Mouse (Mus musculus) lung, adult 18-20 months (tissue): ENCODE results near the gene Clic3.

Experiments
- DNase-seq, 2 experiments: peaks; one replicate each; pipeline ENCODE4 v3.0.0; 2022; ENCODE audit warnings: mixed read lengths in 2 of 2

Clic3 gene

DNA sequence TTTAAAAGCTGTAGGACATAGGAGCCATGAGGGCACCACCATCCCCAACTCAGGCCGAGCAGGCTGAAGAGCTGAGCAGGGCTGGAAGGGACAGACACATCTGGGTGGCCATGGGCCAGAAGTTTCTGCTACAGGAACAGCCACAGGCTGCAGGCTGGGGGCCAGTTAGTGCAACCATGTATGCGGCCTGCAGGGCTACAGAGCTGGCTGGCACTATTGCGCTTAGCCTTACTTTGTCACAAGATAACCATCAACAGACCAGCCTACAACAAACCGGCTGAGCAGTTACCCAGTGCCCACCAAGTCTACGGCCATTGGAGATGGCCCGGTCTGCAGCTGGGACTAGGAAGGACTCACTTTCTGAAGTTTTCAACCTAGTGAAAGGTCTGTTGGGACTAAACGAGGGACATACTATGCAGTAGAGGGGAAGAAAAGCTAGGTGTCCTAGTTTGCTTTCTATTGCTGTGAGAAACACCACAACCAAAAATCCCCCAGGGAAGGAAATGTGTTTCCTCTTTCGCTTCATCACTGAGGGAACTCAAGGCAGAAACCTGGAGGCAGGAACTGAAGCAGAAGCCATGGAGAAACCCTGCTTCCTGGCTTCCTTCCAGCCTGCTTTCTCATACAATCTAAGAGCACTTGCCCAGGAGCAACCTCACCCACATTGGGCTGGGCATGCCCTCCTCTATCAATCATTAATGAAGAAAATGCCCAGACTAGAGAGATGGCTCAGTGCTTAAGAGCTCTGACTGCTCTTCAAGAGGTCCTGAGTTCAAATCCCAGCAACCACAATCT lies 5.6 kb upstream of the Clic3 start:
- DNase-seq = peak in 1 of 2 experiments; percentile 36

DNA sequence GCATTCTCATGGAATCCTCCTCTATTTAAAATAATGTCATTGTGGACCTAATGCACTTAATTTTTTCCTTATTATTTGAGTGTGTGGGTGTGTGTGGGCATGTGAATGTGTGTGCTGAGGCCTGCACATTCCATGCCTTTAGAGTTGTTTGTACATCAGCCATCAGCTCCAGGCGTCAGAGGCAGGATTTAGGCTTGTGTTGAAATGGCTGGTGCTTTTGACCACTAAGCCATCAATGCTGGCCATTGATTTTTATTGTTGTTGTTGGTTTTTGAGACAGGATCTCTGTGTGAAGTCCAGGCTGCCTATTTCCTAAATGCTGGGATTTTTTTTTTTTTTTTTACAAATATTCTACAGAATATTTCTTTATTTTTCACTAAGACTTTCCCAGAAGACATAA lies 3.7 kb upstream of the Clic3 start:
- DNase-seq = no peak

DNA sequence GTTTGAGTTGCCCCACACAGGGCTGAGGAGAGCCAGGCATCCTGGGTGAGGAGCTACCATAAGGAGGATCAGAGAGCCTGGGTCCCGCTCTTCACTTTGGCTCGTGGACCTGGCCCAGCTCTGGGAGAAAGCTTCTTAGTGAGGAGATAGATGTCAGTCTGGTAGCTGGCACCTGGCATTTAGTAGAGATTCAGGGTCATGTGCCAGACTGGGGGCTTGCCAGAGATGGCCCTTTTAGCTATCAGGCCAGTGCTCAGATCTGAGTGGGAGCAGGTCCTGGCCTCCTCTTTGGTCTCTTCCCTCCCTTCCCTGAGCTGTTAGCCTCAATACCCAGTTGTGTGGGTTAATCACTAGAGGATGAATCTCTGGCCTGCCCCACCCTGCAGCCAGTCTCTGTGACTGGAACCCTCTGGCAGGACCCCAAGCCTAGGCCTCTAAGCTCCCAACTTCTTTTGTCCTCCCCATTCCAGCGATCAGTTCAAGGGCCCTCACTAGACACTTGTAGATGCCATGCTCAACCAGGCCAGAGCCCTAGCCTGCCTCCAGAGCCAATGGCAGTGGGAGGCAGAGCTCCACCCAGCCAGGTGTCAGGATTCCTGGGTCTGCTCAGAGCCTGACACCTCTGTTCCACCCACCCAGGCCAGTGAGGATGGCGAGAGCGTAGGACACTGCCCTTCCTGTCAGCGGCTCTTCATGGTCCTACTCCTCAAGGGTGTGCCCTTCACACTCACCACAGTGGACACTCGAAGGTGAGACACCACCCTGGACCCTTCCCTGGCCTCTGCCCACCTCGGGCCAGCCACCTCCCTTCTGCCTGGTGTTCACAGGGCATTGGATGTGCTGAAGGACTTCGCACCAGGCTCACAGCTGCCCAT lies 621 bp downstream of the Clic3 start:
- DNase-seq = peak; percentile 89 to 93

DNA sequence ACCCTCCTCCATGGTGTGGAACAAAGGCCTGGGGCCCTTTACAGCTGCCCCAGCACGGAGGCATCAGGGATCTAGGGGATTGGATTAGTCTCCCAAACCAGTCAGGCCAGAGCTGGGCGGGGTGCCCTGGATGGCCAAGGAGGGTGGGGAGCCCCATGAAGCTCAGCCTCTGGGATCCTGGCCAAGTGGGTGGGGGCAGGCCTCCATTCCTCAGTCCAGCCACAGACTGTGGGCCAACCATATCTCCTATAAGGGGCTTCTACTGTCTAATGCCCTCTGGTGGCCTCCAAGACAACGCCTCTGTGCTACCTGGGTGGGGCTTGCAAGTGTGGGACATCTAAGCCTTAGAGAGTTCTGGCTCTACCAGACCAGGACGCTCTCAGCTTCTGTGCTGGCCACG lies 2.3 kb downstream of the Clic3 start:
- peak; percentile 82 to 86 for DNase-seq

DNA sequence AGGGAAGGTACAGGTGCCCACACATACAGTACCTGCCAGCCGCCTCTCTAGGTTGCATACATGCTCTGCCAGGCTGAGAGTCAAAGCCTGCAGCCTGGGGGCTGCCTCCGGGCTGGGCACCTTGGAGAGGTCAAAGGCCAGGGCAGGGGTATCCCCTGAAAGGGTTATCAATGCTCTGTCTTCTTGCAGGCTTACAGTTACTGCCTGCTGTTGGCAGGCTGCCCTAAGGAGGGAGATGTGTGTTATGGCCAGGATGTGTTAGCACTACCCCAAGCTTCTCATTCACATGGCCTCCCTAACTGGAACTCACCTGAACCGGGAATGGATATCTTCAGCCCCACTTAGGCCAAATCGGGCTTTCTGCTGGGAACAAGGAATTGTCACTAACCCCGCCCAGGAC lies 3.5 kb downstream of the Clic3 start:
- DNase-seq = no peak

DNA sequence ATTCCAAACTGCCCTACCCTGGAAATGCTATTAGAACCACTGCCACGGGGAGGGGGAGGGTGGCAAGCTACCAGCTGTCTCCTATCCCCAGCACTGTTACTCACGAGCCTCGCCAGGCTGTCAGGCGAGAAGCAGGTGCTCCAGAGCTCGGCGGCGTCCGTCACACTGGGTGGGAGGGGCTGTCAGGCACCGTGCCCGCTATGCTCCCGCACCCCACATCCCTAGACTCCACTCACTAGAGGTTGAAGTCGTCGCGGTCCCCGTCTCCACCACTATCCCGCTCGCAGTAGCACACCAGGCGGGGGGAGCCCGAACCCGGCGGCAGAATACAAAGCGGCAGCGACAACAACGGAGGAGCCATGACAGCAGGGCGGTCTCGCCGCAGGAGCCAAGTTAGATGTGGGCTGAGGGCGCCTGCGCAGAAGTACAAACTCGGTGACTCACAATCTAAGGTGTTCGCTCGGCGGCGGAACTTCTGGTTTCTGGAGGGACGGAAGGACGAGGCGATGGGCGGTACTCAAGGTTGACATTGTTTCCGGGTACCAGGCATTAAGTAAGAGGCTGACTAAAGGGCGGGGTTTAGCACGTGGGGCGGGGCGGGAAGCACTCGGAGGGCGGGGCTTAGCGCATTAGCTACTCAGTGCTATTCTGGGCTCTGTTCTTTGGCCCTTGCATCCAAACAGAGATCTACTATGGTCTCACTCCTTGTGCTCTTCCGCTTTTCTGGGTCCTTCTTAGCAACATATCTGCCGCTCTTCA lies 4.1 kb downstream of the Clic3 start, which contains the start of gene Paxx:
Gene Paxx (minus strand): TSS at position 544 of the 759 bp plus-strand sequence.
- peak; percentile 97 for DNase-seq

DNA sequence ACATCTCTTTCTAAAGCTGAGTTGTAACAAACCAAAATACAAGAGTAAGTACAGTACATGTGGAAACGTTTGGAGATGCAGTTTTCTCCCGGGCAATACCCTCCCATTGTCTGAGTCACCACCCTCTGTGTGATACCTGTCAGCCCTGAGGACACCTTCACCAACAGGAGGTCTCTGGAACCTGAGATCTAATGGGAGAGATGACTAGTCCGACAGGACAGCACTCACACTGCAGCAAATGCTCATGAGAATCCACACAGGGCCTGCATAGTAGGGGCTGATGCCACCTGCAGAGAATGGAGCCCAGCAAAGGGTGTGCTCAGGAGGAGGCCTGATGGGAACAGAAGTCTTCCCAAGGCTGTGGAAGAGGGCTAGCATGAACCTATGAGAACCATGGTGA lies 4.8 kb downstream of the Clic3 start:
- no peak for DNase-seq

DNA sequence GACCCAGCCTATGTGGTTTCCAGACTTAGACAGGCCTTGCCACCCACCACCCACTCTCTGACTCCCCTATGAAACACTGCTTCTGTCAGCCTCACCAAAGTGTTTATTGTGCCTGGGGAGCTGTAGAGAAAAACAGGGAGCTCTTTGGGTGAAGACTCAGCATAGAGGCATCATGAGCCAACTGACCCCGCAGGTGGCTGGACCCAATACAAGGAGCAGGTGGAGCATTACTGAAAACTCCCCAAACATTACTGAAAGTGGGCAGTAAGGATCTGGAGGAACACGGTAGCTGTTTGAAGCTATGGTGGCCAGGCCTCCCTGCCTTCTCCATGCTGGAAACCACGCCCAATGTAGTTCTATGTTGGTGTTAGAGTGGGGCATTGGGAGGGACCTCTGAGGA lies 7.0 kb downstream of the Clic3 start:
- DNase-seq = no peak

DNA sequence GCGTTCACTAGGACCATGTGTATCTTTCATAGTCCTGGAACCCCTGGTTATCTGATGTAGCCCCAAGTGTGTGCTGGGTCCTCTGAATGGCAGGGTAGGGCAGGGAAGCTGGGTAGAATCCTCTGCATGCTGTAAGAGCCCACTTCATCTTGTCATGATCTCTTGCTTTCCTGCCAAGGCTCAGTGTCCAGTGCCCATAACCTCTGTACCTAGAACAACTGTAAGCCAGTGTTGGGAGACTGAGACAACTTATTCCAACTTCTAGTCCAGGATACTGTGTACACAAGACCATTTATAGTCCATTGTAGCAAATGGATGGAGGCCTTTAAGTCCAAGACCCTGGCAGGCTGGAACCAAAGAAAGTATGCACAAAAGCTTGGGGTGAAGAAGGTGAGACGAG lies 8.6 kb downstream of the Clic3 start:
- DNase-seq = no peak

DNA sequence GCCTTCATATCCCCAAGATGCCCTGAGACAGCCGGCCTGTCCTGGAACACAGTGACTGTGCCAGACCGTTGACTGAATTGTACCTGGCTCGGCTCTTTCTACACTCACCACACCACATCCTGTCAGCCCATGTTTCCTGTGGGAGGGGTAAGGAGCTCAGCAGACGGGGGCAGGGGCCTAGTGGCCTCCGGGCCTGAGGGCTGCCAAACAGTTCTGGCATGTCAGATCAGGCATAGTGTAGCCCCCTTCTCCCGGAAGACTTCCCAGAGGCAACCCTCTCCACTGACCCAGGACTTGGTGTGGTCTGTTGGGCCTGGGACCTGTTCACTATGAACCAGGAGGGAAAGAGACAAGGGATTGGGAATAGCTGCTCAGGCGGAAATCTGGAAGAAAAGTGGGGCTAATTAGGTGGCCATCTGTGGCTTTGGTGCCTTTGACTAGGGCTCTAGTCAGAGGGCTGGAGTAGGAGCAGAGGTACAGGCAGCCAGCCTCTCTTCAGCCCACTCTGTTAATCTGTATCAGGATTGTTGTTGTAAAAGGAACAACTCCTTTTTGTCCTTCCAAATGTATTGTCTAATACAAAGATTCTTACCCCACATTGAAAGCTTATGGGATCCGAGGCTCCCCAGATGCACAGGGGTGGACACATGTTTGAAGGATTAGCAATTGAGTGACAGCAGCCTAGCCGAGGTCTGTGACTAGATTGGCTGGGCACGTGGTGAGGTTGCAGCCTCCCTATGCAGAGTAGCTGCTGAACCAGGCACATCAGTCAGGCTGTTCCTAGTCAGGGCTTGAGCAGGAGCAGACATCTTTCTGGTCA lies 9.4 kb downstream of the Clic3 start:
- DNase-seq = peak; percentile 7 to 27

DNA sequence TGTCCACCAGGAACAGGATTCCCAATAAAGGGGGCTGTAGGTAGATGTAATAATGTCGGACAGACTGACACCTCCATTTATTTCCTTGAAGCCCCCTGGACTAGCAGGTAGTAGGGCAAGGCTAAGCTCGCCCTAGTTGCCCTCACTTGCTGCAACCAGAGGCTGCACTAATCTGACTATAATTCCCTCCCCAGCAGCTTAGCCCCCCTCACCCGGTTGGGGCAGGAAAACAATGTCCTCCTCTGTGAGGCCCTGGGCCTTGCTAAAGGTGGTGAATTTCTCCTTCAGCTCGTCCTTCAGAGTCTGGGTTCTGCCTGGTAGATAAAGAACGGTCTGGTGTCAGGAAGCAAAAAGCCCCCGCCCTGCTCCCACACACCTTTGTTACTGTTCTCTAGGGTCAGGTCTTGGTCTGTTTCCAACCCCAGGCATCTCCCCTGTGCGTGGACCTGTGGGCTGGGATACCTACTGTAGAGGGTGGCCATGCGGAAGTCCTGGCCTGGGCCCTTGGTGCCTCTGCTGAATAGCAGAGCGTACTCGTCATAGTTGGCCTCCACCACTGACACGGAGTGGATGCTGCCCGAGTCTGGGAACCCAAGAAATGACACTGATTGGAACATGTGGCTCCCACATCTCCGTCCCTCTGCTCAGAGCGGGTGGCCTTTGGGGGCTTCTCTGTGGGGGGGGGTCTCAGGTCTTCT lies 11.1 kb downstream of the Clic3 start:
- no peak for DNase-seq

DNA sequence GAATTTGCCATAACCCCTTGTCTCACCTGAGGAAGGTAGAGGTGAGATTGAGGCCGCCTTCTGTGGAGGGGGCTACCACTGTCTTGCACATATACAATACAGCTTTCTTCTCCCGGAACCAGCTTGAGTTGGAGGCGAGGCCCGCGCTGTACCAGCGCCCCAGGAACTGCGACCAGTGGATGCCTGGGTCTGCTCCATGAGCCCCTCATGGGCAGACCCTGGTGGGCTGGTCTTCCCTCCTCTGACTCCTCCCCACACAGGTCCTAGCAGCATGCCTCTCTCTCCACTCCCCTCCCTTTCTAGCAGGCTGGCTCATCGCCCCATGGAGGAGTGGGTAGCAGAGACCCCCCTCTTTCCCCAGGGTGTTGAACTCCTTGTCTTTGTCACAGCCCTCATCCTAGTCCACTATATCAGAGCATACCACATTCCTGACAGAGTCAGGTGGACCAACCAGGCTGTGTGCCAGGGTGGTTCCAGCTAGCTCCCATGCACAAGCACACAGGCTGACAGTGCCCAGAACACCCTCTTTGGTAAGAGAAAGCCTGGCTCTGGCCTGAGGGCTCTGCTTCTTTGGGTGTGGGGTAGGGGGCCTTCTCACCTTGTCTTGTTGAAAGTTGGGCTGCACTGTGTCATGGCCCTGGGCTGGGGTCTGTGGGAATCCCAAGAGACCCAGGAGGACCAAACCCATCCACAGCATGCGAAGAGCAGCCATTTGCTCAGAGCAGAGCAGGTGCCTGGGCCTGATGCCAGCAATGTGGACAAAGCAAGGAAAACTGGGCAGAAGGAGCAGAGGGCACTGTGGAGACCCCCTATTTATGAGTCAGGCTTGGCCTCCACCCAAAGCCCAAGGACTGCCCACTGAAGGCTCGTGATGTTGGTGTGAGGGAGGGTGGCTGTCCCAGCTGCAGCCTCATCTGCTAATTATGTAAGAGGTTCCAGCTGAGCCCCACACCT lies 12.6 kb downstream of the Clic3 start:
- no peak for DNase-seq

DNA sequence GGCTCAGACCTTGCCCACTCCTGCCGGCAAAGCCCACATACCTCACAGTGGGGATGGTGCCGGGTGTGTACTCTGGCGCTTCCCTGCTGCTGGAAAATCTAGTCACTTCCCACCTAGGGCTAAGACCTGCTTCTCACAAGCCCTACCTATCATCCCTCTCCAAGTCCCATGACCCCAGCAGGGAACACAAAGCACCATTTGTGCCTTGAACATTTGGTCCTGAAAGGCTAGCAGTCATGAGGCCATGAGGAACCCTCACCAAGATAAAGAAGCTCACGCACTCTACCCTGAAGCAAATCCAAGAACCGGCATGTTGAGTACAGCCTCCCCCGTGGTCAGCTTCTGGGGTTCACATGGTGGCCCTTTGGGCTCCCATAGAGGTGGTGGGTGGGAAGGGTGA lies 13.3 kb downstream of the Clic3 start, which contains the start of gene Ptgds:
Gene Ptgds (minus strand): TSS at position 78 of the 400 bp plus-strand sequence.
- no peak for DNase-seq

DNA sequence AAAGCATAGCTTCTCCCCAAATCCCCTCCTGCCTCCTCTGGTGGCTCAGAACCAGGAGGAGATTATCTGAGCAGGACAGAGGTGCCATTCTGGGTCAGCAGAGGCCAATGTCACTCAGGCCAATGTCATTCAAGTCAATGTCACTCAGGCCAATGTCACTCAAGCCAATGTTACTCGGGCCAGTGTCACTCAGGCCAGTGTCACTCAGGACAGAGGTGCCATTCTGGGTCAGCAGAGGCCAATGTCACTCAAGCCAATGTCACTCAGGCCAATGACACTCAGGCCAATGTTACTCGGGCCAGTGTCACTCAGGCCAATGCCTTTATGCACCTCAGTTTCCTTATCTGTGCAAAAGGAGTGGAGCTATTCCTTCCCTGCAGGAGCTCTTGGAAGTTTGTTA lies 15.9 kb downstream of the Clic3 start:
- DNase-seq = no peak

DNA sequence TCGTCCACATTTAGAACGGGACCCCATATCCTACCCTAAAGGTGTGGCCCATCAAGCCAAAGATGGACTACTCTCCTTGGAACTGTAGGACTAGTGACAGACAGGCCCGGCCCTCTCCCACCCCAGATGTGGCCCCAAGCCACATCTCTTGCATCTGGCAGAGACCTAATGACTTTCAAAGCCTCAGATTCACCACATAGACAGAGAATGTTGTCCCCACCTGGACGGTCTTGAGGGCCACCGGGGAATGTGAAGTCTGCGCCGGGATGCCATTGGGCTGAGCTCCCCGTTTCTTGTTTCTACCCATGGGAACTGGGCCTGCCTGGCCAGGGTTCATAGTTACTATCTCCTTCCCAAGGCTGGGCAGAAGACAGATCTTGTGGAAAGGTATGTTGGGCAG lies 20.9 kb downstream of the Clic3 start:
- no peak for DNase-seq

DNA sequence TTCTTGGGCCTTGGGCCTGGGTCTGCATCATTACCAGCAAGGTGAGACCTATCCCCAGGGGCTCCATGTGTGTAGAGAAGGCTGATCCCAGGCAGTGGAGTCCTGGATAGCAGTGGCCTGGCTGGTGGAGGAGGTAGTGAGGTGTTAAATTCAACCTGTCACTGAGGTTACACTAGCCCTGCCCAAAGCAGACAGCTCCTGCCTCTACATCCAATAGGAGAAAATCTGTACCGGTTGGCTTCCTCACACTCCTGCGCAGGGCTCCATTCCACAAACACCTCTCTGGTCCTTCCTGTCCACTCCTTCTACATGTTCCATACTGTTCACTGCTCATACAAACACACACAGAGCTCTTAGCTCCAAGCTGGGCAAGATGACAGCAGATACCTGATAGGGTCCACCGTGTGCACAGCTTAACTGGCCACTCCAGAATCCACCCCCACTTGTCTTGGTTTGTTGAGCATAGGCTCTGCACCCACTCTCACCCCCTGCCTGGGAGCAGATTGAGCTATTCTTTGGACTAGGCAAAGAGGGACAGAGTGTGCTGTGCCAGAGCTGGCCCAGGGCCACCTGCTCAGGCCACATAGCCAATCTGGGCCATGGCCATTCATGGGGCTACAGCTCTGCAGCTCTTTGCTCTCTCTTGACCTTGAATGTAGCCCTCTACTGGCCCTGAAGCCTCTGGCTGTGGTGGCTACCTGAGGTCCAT lies 21.5 kb downstream of the Clic3 start:
- DNase-seq = no peak

DNA sequence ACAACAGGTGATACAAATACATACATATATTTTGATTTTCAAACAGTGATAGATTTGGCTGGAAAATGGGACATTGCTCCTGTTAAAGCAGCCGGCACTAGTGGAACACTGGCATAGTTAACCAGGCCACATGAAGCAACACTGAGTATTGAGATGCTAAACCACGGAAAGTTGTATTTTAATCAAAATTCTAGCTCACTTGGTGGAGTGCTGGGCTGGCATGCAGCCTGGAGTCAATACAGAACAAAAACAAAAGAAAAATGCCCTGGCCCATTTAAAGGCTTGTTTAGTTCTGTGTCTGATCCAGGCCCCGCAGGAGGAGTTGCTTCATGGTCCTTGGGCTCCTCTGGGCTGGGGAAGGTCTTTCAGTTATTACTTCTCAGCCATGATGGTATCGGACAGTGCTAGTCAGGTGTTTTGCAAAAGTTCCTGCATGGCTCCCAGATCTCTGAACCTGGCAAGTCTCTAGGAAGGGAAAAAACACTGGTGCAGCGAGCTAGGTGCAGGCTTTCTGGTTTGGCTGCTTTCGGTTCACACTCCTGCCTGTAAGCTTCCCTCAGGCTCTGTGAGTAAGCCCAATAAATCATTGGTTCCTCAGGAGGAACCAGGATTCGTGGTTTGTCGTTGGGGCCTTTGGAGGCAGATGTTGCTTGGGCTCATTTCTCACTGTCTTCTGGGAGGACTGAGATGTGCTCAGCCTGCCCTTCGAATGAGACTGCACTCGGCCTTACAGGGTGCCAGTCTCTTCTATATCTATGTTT lies 23.1 kb downstream of the Clic3 start:
- DNase-seq = no peak

DNA sequence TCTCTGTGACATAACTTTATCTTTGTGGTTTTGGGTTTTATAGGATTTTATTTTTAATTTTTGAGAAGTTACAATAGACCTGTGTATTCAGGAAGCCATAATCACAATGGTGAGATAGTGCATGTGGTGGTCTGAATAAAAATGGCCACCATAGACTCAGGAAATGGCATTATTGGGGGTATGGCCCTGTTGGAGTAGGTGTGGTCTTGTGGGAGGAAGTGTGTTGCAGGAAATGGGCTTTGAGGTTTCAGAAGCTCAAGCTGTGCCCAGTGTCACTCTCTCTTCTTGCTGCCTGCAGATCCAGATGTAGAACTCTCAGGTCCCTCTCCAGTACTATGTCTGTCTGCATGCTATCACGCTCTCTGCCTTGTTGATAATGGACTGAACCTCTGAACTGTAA lies 23.9 kb downstream of the Clic3 start:
- DNase-seq = no peak

DNA sequence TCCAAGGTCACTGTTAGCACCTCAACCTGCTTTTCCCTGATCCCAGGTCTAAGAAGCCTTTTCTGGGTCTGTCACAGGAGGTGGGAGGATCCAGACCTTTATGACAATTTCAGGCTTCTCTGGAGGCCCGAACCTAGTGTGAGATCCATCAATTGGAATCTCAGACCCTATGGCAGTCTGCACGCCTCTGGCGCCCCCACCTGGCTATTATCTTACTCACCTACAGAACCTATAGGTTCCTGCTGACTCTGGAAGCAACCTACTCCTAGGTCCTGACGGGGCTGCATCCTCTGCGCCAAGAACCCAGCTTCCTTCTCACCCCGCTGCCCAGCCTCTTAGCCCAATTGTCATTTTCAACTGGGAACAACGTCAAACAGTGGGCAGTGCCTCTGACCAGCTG lies 26.3 kb downstream of the Clic3 start:
- DNase-seq = peak in 1 of 2 experiments; percentile 38
